Mouse (Mus musculus): ENCODE data around the gene Atg10. TPM values are rescaled to one million over a fixed set of nuclear protein-coding genes. Genes with fewer than 3 reads are reported as not detected.

Gene Atg10
- total RNA-seq, 1 experiment, result 2.6 TPM

GRCm38 (mm10) chr13:90965996-90966395 is 257.8 kb downstream of the Atg10 start:
- no peak overlapping the region for H3K9ac ChIP-seq (ENCODE audit: insufficient read depth, low read depth, low read length, poor library complexity, severe bottlenecking)
- H3K27ac ChIP-seq (ENCODE audit: insufficient read depth, low read depth, low read length, poor library complexity, severe bottlenecking), result no peak overlapping the region
- no peak for DNase-seq (ENCODE audit: low read depth, low spot score)
- TF ChIP-seq MAFK (IDR thresholded peaks at IDR 0.05; ENCODE audit: insufficient read depth, low read depth, low read length) (no peak), HCFC1 (IDR thresholded peaks at IDR 0.05; ENCODE audit: borderline replicate concordance, insufficient read depth, low read length) (no peak), ZC3H11A (IDR thresholded peaks at IDR 0.05; ENCODE audit: borderline replicate concordance, low read depth, low read length) (no peak), ZNF384 (IDR thresholded peaks at IDR 0.05; ENCODE audit: low read depth, low read length) (no peak), CHD2 (IDR thresholded peaks at IDR 0.05; ENCODE audit: low read depth, low read length) (no peak)
- no peaks in the 10 kb centered on the region for H3K36me3 ChIP-seq (ENCODE audit: control insufficient read depth, insufficient read depth, low read length, poor library complexity, severe bottlenecking)
- no peak overlapping the region for H3K4me3 ChIP-seq (ENCODE audit: insufficient read depth in 1 of 2, low read depth in 1 of 2, low read length in 2 of 2, poor library complexity in 1 of 2, severe bottlenecking in 1 of 2)
- H3K9me3 ChIP-seq (ENCODE audit: control insufficient read depth, insufficient read depth, low read depth, low read length), result no peaks in the 10 kb centered on the region
- no peaks in the 10 kb centered on the region for H3K4me1 ChIP-seq (ENCODE audit: control insufficient read depth in 2 of 2, insufficient read depth in 2 of 2, low read length in 2 of 2, poor library complexity in 1 of 2)
- in situ Hi-C loops (cut with MboI; ENCODE audit: low sequenced_read_pairs in 2 of 2, unreplicated experiment in 2 of 2), result no loop called here

GRCm38 (mm10) chr13:90964511-90964910 is 259.3 kb downstream of the Atg10 start:
- no peaks in the 10 kb centered on the region for H3K36me3 ChIP-seq (ENCODE audit: control insufficient read depth, insufficient read depth, low read length, poor library complexity, severe bottlenecking)
- H3K9me3 ChIP-seq (ENCODE audit: control insufficient read depth, insufficient read depth, low read depth, low read length), result no peaks in the 10 kb centered on the region
- in situ Hi-C loops (cut with MboI; ENCODE audit: low sequenced_read_pairs in 2 of 2, unreplicated experiment in 2 of 2), result no loop called here
- H3K4me3 ChIP-seq (ENCODE audit: insufficient read depth in 1 of 2, low read depth in 1 of 2, low read length in 2 of 2, poor library complexity in 1 of 2, severe bottlenecking in 1 of 2), result no peak overlapping the region
- DNase-seq (ENCODE audit: low read depth, low spot score), result no peak
- H3K4me1 ChIP-seq (ENCODE audit: control insufficient read depth in 2 of 2, insufficient read depth in 2 of 2, low read length in 2 of 2, poor library complexity in 1 of 2), result no peaks in the 10 kb centered on the region
- H3K9ac ChIP-seq (ENCODE audit: insufficient read depth, low read depth, low read length, poor library complexity, severe bottlenecking), result no peak overlapping the region
- no peak for TF ChIP-seq ZC3H11A (IDR thresholded peaks at IDR 0.05; ENCODE audit: borderline replicate concordance, low read depth, low read length)
- TF ChIP-seq HCFC1 (IDR thresholded peaks at IDR 0.05; ENCODE audit: borderline replicate concordance, insufficient read depth, low read length), result no peak
- no peak for TF ChIP-seq MAFK (IDR thresholded peaks at IDR 0.05; ENCODE audit: insufficient read depth, low read depth, low read length)
- no peak for TF ChIP-seq ZNF384 (IDR thresholded peaks at IDR 0.05; ENCODE audit: low read depth, low read length)
- TF ChIP-seq CHD2 (IDR thresholded peaks at IDR 0.05; ENCODE audit: low read depth, low read length), result no peak
- no peak overlapping the region for H3K27ac ChIP-seq (ENCODE audit: insufficient read depth, low read depth, low read length, poor library complexity, severe bottlenecking)

GRCm38 (mm10) chr13:90962836-90963760 is 260.7 kb downstream of the Atg10 start:
- Histone ChIP-seq H3K9me3 (ENCODE audit: control insufficient read depth, insufficient read depth, low read depth, low read length) (no peaks in the 10 kb centered on the region), H3K4me3 (ENCODE audit: insufficient read depth in 1 of 2, low read depth in 1 of 2, low read length in 2 of 2, poor library complexity in 1 of 2, severe bottlenecking in 1 of 2) (no peak overlapping the region), H3K9ac (ENCODE audit: insufficient read depth, low read depth, low read length, poor library complexity, severe bottlenecking) (no peak overlapping the region), H3K36me3 (ENCODE audit: control insufficient read depth, insufficient read depth, low read length, poor library complexity, severe bottlenecking) (no peaks in the 10 kb centered on the region), H3K4me1 (ENCODE audit: control insufficient read depth in 2 of 2, insufficient read depth in 2 of 2, low read length in 2 of 2, poor library complexity in 1 of 2) (no peaks in the 10 kb centered on the region), H3K27ac (ENCODE audit: insufficient read depth, low read depth, low read length, poor library complexity, severe bottlenecking) (no peak overlapping the region)
- in situ Hi-C loops (cut with MboI; ENCODE audit: low sequenced_read_pairs in 2 of 2, unreplicated experiment in 2 of 2), result no loop called here
- TF ChIP-seq ZC3H11A (IDR thresholded peaks at IDR 0.05; ENCODE audit: borderline replicate concordance, low read depth, low read length) (no peak), HCFC1 (IDR thresholded peaks at IDR 0.05; ENCODE audit: borderline replicate concordance, insufficient read depth, low read length) (no peak), ZNF384 (IDR thresholded peaks at IDR 0.05; ENCODE audit: low read depth, low read length) (no peak), MAFK (IDR thresholded peaks at IDR 0.05; ENCODE audit: insufficient read depth, low read depth, low read length) (no peak), CHD2 (IDR thresholded peaks at IDR 0.05; ENCODE audit: low read depth, low read length) (no peak)
- DNase-seq (ENCODE audit: low read depth, low spot score), result no peak

GRCm38 (mm10) chr13:90960591-90960990 is 263.2 kb downstream of the Atg10 start:
- TF ChIP-seq ZC3H11A (IDR thresholded peaks at IDR 0.05; ENCODE audit: borderline replicate concordance, low read depth, low read length) (no peak), ZNF384 (IDR thresholded peaks at IDR 0.05; ENCODE audit: low read depth, low read length) (no peak), CHD2 (IDR thresholded peaks at IDR 0.05; ENCODE audit: low read depth, low read length) (no peak), MAFK (IDR thresholded peaks at IDR 0.05; ENCODE audit: insufficient read depth, low read depth, low read length) (no peak), HCFC1 (IDR thresholded peaks at IDR 0.05; ENCODE audit: borderline replicate concordance, insufficient read depth, low read length) (no peak)
- no peak overlapping the region for H3K27ac ChIP-seq (ENCODE audit: insufficient read depth, low read depth, low read length, poor library complexity, severe bottlenecking)

More at GRCm38 (mm10) chr13:90960591-90960990, 263.2 kb downstream of the Atg10 start:
- in situ Hi-C loops (cut with MboI; ENCODE audit: low sequenced_read_pairs in 2 of 2, unreplicated experiment in 2 of 2), result no loop called here
- Histone ChIP-seq H3K36me3 (ENCODE audit: control insufficient read depth, insufficient read depth, low read length, poor library complexity, severe bottlenecking) (no peaks in the 10 kb centered on the region), H3K9me3 (ENCODE audit: control insufficient read depth, insufficient read depth, low read depth, low read length) (no peaks in the 10 kb centered on the region), H3K4me3 (ENCODE audit: insufficient read depth in 1 of 2, low read depth in 1 of 2, low read length in 2 of 2, poor library complexity in 1 of 2, severe bottlenecking in 1 of 2) (no peak overlapping the region), H3K9ac (ENCODE audit: insufficient read depth, low read depth, low read length, poor library complexity, severe bottlenecking) (no peak overlapping the region), H3K4me1 (ENCODE audit: control insufficient read depth in 2 of 2, insufficient read depth in 2 of 2, low read length in 2 of 2, poor library complexity in 1 of 2) (no peaks in the 10 kb centered on the region)
- no peak for DNase-seq (ENCODE audit: low read depth, low spot score)

Measured in ES-E14 (cell line).